Mouse (Mus musculus): Measurements from ENCODE around the gene Abca8b. TPM values are rescaled to one million over a fixed set of nuclear protein-coding genes. Genes with fewer than 3 reads are reported as not detected.

The Abca8b gene
- polyA plus RNA-seq, 1 experiment, result 9.7 TPM

GRCm38 (mm10) chr11:109884801-109885200 lies 110.8 kb downstream of the Abca8b start:
- DNase-seq (ENCODE audit: extremely low spot score in 1 of 2, low spot score in 1 of 2), result no peak

GRCm38 (mm10) chr11:109884126-109884525 lies 111.5 kb downstream of the Abca8b start:
- no peak for DNase-seq (ENCODE audit: extremely low spot score in 1 of 2, low spot score in 1 of 2)

Other genes with a start within 250 kb of the Abca8b start
- not detected in 2 replicates for gene 1700012B07Rik, start 167.8 kb downstream of the Abca8b start, polyA plus RNA-seq (2012; rRNA removed)
- 6.1 and 6.8 TPM in 2 replicates for gene Abca8a, start 100.1 kb upstream of the Abca8b start, polyA plus RNA-seq (2012; rRNA removed)
- gene Abca9, start 172.4 kb upstream of the Abca8b start, polyA plus RNA-seq (2012; rRNA removed), result 2.5 and 3.4 TPM in 2 replicates